Mouse (Mus musculus) neural tube, embryonic 11.5 days (tissue): Measurements from ENCODE around the gene Bod1. TPM values are rescaled to one million over a fixed set of nuclear protein-coding genes. Genes with fewer than 3 reads are reported as not detected.

ENCODE experiments used
- ATAC-seq: fragments of 200-750 bp; cut with Nextera tagmentation; 2 replicates; pipeline ENCODE4 v1.8.0; 2017; ENCODE audit warnings: moderate number of reproducible peaks, mild to moderate bottlenecking, moderate TSS enrichment, moderate library complexity; ENCODE audit not compliant: insufficient read depth, low FRiP score, low TSS enrichment
- DNase-seq: peaks from one replicate; pipeline ENCODE4 v3.0.0-alpha.2; 2015; ENCODE audit warnings: low spot score
- H3K27ac ChIP-seq: fragments of 300-500 bp; sonication (generic); 2 replicates; pipeline ENCODE4 v1.5.1; 2014; ENCODE audit warnings: low read depth, mild to moderate bottlenecking, low read length
- H3K27me3 ChIP-seq: fragments of 300-500 bp; sonication (generic); 2 replicates; pipeline ENCODE4 v1.6.1; 2014; ENCODE audit warnings: mild to moderate bottlenecking, low read length, mixed read lengths; ENCODE audit not compliant: control insufficient read depth, insufficient read depth
- H3K36me3 ChIP-seq: fragments of 300-500 bp; sonication (generic); 2 replicates; pipeline ENCODE4 v1.6.1; 2014; ENCODE audit warnings: mild to moderate bottlenecking, low read length, moderate library complexity, mixed read lengths; ENCODE audit not compliant: control insufficient read depth, insufficient read depth
- H3K4me1 ChIP-seq: fragments of 300-500 bp; sonication (generic); 2 replicates; pipeline ENCODE4 v1.6.1; 2014; ENCODE audit warnings: low read length, mixed read lengths; ENCODE audit not compliant: control insufficient read depth, insufficient read depth
- H3K4me2 ChIP-seq: fragments of 300-500 bp; sonication (generic); 2 replicates; pipeline ENCODE4 v1.6.1; 2014; ENCODE audit warnings: low read depth, mild to moderate bottlenecking, moderate library complexity
- H3K4me3 ChIP-seq: fragments of 300-500 bp; sonication (generic); 2 replicates; pipeline ENCODE4 v1.5.1; 2014; ENCODE audit warnings: low read depth, low read length
- H3K9ac ChIP-seq: fragments of 300-500 bp; sonication (generic); 2 replicates; pipeline ENCODE4 v1.6.1; 2014; ENCODE audit warnings: mild to moderate bottlenecking, low read length
- H3K9me3 ChIP-seq: fragments of 300-500 bp; sonication (generic); 2 replicates; pipeline ENCODE4 v1.6.1; 2016; ENCODE audit warnings: low read length; ENCODE audit not compliant: control insufficient read depth
- WGBS: fragments of 180-500 bp; shearing (Covaris S2); extraction: QIAGEN DNeasy Blood & Tissue Kit; methylation state at CpG from one replicate; pipeline ENCODE4 v1.1.7; 2014; 5-methylcytosine and 5-hydroxymethylcytosine counted together
- polyA plus RNA-seq: library from polyadenylated mRNA; unstranded; fragments of >200 nt; fragmentation: Nextera tagmentation; extraction: Ambion mirVana; gene quantifications from 2 replicates; pipeline ENCODE4 v1.2.1, GENCODE M21; 2014

Gene Bod1
- polyA plus RNA-seq, 1 experiment from 2014 or later, result 162 TPM

DNA sequence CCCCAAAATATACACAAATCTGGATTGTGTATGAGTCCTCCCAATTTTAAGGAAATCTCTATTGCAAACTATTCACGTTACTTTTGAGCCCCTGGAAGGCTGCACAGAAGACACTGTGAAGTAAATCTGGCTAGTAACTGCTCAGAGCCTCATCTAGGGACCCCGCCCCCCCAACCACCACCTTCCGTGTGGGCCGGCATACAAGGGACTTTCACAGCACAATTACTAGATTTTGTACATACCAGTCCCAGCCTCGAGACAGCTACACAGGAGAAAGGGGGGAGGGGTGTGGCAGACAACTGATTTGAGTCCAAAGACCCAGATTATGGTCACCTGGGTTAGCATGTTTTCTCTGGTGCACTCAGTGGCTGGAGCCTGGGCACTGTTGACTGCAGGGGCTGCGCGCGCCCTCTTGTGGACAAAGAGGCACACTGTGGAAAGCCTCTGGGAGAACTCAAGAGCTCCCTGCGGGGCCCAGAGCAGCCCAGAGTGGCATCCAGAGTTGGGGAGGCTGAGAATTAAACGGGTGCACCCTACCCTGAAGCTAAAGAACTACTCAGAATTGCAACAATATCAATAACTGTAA, 33.8 kb downstream of the Bod1 start:
- ATAC-seq (peak; percentile 79), DNase-seq (peak; percentile 83)
- no peaks in the 10 kb centered on the region for H3K4me1 ChIP-seq
- no peaks in the 10 kb centered on the region for H3K27me3 ChIP-seq
- H3K9me3 ChIP-seq, result no peaks in the 10 kb centered on the region
- no peak overlapping the region for H3K9ac ChIP-seq
- no peak overlapping the region for H3K27ac ChIP-seq
- 35% methylated on average over 10 of the region's 10 CpGs for WGBS
- H3K4me2 ChIP-seq, result no peak overlapping the region
- no peak overlapping the region for H3K4me3 ChIP-seq
- no peaks in the 10 kb centered on the region for H3K36me3 ChIP-seq

DNA sequence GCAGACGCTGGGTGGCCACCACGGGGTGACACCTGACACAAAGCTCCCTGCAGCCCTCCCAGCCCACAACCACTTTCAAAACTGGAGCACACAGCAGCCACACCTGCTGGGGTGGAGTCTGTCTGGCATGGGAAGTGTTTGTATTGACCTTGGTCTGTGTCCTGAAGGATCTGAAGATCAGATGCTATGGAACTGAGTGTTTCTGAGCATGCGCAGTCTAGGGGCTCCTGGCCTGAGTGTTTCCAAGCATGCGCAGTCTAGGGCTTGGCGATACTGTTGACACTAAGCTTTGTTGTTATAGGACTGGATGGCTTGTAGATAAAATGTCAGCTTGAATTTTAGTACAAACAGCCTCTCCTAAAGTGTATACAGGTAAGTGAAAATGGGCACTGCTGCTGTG, 43.0 kb downstream of the Bod1 start:
- Histone ChIP-seq H3K4me3 (no peak overlapping the region), H3K9ac (no peak overlapping the region), H3K4me1 (no peaks in the 10 kb centered on the region), H3K4me2 (no peak overlapping the region), H3K9me3 (no peaks in the 10 kb centered on the region), H3K27ac (no peak overlapping the region), H3K27me3 (no peaks in the 10 kb centered on the region), H3K36me3 (no peaks in the 10 kb centered on the region)
- DNase-seq (no peak), ATAC-seq (no peak)
- WGBS, result 86% methylated on average over 5 of the region's 5 CpGs

DNA sequence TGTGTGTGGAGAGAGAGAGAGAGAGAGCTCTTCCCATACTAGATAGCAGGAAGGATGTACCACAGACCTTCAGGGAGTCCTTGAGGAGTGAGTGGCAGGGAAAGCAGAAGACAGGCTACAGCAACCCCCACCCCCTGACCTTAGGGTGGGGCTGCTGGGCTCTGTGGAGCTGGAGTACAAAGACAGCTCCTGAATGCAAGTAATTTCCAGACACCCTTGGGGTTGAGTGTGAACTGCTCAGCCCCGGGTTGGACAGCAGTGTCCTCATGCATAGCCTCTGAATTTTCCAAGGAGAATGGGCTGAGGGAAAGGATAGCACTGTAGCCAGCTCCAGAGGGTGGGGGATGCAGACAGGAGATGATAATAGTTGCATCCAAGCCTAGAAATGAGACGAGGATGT, 50.9 kb downstream of the Bod1 start:
- Histone ChIP-seq H3K36me3 (no peaks in the 10 kb centered on the region), H3K4me2 (no peak overlapping the region), H3K9me3 (no peaks in the 10 kb centered on the region), H3K4me3 (no peak overlapping the region), H3K4me1 (no peaks in the 10 kb centered on the region), H3K9ac (no peak overlapping the region), H3K27me3 (no peaks in the 10 kb centered on the region), H3K27ac (no peak overlapping the region)
- ATAC-seq (no peak), DNase-seq (no peak)
- WGBS, result 70% methylated on average over 2 of the region's 2 CpGs

DNA sequence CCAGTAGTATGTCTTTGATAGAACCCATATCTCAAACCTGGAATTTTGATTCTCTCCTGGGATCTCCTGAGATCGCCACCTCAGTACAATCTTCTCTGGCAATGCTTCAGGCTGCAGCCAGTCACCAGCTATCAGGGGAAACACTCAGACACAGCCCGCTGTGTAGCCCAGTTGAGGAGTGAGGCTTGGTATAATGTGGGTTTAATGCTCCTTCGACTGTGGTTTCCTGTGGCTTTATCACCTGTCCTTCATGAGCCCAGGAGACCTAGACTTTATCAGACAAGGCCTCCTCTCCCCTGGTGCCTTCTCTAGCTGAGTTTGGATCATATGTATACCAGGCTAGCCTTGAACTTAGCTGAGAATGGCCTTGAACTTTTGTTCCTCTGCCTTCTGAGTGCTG, 53.9 kb downstream of the Bod1 start:
- Histone ChIP-seq H3K4me2 (no peak overlapping the region), H3K27me3 (no peaks in the 10 kb centered on the region), H3K27ac (no peak overlapping the region), H3K4me1 (no peaks in the 10 kb centered on the region), H3K36me3 (no peaks in the 10 kb centered on the region), H3K9ac (no peak overlapping the region), H3K9me3 (no peaks in the 10 kb centered on the region), H3K4me3 (no peak overlapping the region)
- 79% methylated on average over 3 of the region's 3 CpGs for WGBS
- peak; percentile 3 for DNase-seq
- ATAC-seq, result no peak

DNA sequence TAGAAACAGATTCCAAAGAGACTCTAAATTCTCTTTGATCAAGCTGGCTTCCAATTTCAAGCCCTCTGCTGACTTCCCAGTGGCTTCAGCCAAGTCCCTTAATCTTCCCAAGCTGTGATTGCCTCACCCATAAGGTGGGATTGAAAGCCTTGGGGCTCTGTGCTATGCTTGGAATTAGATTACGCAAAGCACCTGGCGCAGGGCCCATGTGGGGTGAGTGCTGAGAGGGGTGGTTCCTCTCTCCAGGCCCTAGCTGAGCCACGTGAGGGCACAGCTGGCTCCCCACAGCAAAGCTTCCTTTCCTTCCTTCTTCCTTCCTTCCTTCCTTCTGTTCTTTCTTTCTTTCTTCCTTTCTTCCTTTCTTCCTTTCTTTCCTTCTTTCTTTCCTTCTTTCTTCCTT, 54.4 kb downstream of the Bod1 start:
- H3K4me1 ChIP-seq, result no peaks in the 10 kb centered on the region
- no peak overlapping the region for H3K9ac ChIP-seq
- H3K27ac ChIP-seq, result no peak overlapping the region
- no peaks in the 10 kb centered on the region for H3K36me3 ChIP-seq
- H3K4me2 ChIP-seq, result no peak overlapping the region
- DNase-seq (peak; percentile 7), ATAC-seq (no peak)
- H3K4me3 ChIP-seq, result no peak overlapping the region
- no peaks in the 10 kb centered on the region for H3K27me3 ChIP-seq
- no peaks in the 10 kb centered on the region for H3K9me3 ChIP-seq
- WGBS, result 71% methylated on average over 3 of the region's 3 CpGs

DNA sequence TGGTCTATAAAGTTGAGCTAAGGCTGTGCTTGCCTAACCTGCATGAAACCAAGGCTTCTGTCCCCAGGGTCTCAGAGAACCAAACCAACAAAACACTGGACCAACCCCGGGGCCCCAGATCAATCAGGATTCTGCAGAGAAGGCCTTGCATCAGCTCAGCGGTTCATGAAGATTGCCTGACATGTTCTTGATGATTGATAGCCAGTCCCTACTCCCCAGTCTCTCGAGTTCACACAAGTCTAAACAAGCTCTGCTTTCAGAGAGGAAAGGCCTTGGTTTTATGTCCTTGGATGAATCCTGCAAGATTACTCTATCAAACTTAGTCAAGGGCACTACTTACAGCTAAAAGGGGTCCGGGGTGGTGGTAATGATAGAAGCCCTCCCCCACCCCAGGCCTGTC, 55.0 kb downstream of the Bod1 start:
- WGBS, result 68% methylated on average over 4 of the region's 4 CpGs
- no peak overlapping the region for H3K4me2 ChIP-seq
- no peaks in the 10 kb centered on the region for H3K27me3 ChIP-seq

More for the DNA sequence above, 55.0 kb downstream of the Bod1 start:
- H3K9me3 ChIP-seq, result no peaks in the 10 kb centered on the region
- no peaks in the 10 kb centered on the region for H3K36me3 ChIP-seq
- no peak for ATAC-seq
- no peak overlapping the region for H3K9ac ChIP-seq
- peak; percentile 4 for DNase-seq
- no peaks in the 10 kb centered on the region for H3K4me1 ChIP-seq
- H3K4me3 ChIP-seq, result no peak overlapping the region
- H3K27ac ChIP-seq, result no peak overlapping the region

Other genes with a start within 250 kb of the Bod1 start
- gene Cpeb4, start 200.3 kb upstream of the Bod1 start, polyA plus RNA-seq, result 17.1 and 20.3 TPM in 2 replicates